Mouse (Mus musculus): ENCODE data around the gene Clybl. TPM values are rescaled to one million over a fixed set of nuclear protein-coding genes. Genes with fewer than 3 reads are reported as not detected.

The Clybl gene
- polyA plus RNA-seq, 1 experiment, result 30.9 TPM

DNA sequence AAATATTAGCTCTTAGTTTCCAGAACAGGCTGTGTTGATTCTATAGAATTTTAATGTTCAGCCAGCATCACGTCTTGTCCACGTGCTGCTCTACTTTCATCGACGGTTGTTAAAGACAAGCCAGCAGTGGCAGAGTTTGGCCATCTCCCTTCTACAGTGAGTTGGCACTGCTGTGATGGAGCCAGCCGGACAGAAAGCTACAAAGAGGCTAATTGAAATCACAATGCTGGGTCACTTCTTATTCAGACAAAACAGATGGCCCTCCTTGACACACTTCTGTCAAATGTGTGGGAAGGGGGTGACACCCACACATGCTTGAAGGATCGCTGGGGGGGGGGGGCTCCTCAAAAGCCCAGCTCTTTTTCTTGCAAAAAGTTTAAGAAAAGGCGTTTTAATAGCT, 12.6 kb upstream of the Clybl start:
- Histone ChIP-seq H3K27me3 (ENCODE audit: control insufficient read depth, insufficient read depth, insufficient read length) (no peaks in the 10 kb centered on the region), H3K36me3 (ENCODE audit: control insufficient read depth, insufficient read depth) (peaks cover 3% of the 10 kb centered on the region)

DNA sequence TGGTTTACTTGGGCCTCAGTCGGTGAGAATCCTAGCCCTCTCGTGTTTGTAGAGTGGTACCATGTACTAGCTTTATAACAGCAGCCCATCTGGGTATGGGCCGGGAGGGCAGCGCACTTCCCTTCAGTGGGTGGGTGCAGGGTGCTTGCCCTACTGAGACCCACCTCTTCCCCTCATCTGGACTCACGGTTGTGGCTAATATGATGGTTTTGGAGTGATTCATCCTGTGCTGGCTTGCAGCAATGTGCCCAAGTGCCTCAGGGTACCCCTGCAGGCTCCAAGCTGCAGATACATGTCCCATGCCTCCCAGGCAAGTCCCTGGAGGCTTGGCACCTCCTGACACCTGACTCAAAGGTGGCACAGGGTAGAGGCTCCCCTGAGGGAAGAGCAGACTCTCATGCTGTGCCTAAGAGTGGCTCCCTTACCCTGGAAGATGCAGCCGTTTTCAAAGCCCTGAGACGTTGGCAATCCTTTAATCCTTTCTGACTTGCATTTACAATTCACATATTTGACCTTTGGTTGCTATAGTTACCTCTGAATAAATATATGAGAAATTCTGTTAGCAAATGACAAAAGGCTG, 11.2 kb upstream of the Clybl start:
- no peaks in the 10 kb centered on the region for H3K36me3 ChIP-seq (ENCODE audit: control insufficient read depth, insufficient read depth)
- H3K4me3 ChIP-seq, result no peak overlapping the region
- TF ChIP-seq MAX (IDR thresholded peaks at IDR 0.05; ENCODE audit: low read depth) (no peak), MYOG (IDR thresholded peaks at IDR 0.05; ENCODE audit: control insufficient read depth in 1 of 3, insufficient read depth in 1 of 3, insufficient read length in 2 of 3, low read depth in 2 of 3) (no peak), CEBPB (IDR thresholded peaks at IDR 0.05; ENCODE audit: insufficient read depth, poor library complexity, severe bottlenecking) (no peak), E2F4 (IDR thresholded peaks at IDR 0.05; ENCODE audit: insufficient read depth) (no peak), POLR2A (IDR thresholded peaks at IDR 0.05; ENCODE audit: insufficient read length, low read depth) (no peak), USF1 (IDR thresholded peaks at IDR 0.05; ENCODE audit: low read depth) (no peak), SRF (IDR thresholded peaks at IDR 0.05; ENCODE audit: control insufficient read depth, insufficient read length, low read depth) (no peak), TCF3 (IDR thresholded peaks at IDR 0.05; ENCODE audit: insufficient read length, low read depth) (no peak), MYOD1 (IDR thresholded peaks at IDR 0.05; ENCODE audit: control insufficient read depth in 1 of 3, insufficient read length in 2 of 3, low read depth in 2 of 3) (no peak), POLR2AphosphoS2 (IDR thresholded peaks at IDR 0.05; ENCODE audit: insufficient read length, low read depth) (no peak), REST (IDR thresholded peaks at IDR 0.05; ENCODE audit: insufficient read depth, insufficient read length) (no peak), TCF12 (IDR thresholded peaks at IDR 0.05; ENCODE audit: insufficient read depth, poor library complexity, severe bottlenecking) (no peak)
- H3K4me2 ChIP-seq (ENCODE audit: low read depth), result no peak overlapping the region
- no peaks in the 10 kb centered on the region for H3K27me3 ChIP-seq (ENCODE audit: control insufficient read depth, insufficient read depth, insufficient read length)
- H3K79me2 ChIP-seq (ENCODE audit: control insufficient read depth, insufficient read depth), result no peaks in the 10 kb centered on the region
- no peak overlapping the region for H3ac ChIP-seq (ENCODE audit: control insufficient read depth, insufficient read length)

More for the DNA sequence above, 12.6 kb upstream of the Clybl start:
- H3K4me2 ChIP-seq (ENCODE audit: low read depth), result no peak overlapping the region
- H3K4me3 ChIP-seq, result no peak overlapping the region
- H3K79me2 ChIP-seq (ENCODE audit: control insufficient read depth, insufficient read depth), result no peaks in the 10 kb centered on the region
- no peak for TF ChIP-seq POLR2AphosphoS2 (IDR thresholded peaks at IDR 0.05; ENCODE audit: insufficient read length, low read depth)
- TF ChIP-seq TCF3 (IDR thresholded peaks at IDR 0.05; ENCODE audit: insufficient read length, low read depth), result no peak
- no peak for TF ChIP-seq USF1 (IDR thresholded peaks at IDR 0.05; ENCODE audit: low read depth)
- TF ChIP-seq CEBPB (IDR thresholded peaks at IDR 0.05; ENCODE audit: insufficient read depth, poor library complexity, severe bottlenecking), result no peak
- no peak overlapping the region for H3ac ChIP-seq (ENCODE audit: control insufficient read depth, insufficient read length)

DNA sequence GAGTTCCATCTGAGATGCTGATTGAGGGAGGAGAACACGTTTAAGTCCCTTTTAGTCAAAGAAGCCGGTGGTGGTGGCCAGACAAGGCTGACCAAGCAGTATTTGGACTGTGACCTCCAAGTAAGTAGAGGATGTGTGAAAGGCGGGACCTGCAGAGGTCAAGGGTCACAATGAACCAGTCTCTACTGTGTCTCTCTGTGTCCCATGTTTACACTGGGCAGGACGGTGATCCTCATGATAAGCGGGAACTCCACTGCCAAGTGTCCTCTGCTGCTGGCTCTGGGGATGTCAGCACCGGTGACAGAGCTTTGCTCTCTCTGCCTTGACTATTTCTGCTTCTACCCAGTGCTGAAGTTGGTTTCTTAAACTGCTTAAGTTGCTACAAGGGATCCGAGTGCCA, 10.5 kb upstream of the Clybl start:
- Histone ChIP-seq H3ac (ENCODE audit: control insufficient read depth, insufficient read length) (no peak overlapping the region), H3K4me2 (ENCODE audit: low read depth) (no peak overlapping the region), H3K36me3 (ENCODE audit: control insufficient read depth, insufficient read depth) (no peaks in the 10 kb centered on the region), H3K4me3 (no peak overlapping the region), H3K79me2 (ENCODE audit: control insufficient read depth, insufficient read depth) (no peaks in the 10 kb centered on the region), H3K27me3 (ENCODE audit: control insufficient read depth, insufficient read depth, insufficient read length) (no peaks in the 10 kb centered on the region)
- no peak for TF ChIP-seq MYOG (IDR thresholded peaks at IDR 0.05; ENCODE audit: control insufficient read depth in 1 of 3, insufficient read depth in 1 of 3, insufficient read length in 2 of 3, low read depth in 2 of 3)
- no peak for TF ChIP-seq CEBPB (IDR thresholded peaks at IDR 0.05; ENCODE audit: insufficient read depth, poor library complexity, severe bottlenecking)
- no peak for TF ChIP-seq SRF (IDR thresholded peaks at IDR 0.05; ENCODE audit: control insufficient read depth, insufficient read length, low read depth)
- no peak for TF ChIP-seq MAX (IDR thresholded peaks at IDR 0.05; ENCODE audit: low read depth)
- TF ChIP-seq POLR2AphosphoS2 (IDR thresholded peaks at IDR 0.05; ENCODE audit: insufficient read length, low read depth), result no peak
- TF ChIP-seq POLR2A (IDR thresholded peaks at IDR 0.05; ENCODE audit: insufficient read length, low read depth), result no peak
- TF ChIP-seq TCF3 (IDR thresholded peaks at IDR 0.05; ENCODE audit: insufficient read length, low read depth), result no peak
- no peak for TF ChIP-seq USF1 (IDR thresholded peaks at IDR 0.05; ENCODE audit: low read depth)
- TF ChIP-seq E2F4 (IDR thresholded peaks at IDR 0.05; ENCODE audit: insufficient read depth), result no peak
- no peak for TF ChIP-seq MYOD1 (IDR thresholded peaks at IDR 0.05; ENCODE audit: control insufficient read depth in 1 of 3, insufficient read length in 2 of 3, low read depth in 2 of 3)
- no peak for TF ChIP-seq TCF12 (IDR thresholded peaks at IDR 0.05; ENCODE audit: insufficient read depth, poor library complexity, severe bottlenecking)
- TF ChIP-seq REST (IDR thresholded peaks at IDR 0.05; ENCODE audit: insufficient read depth, insufficient read length), result no peak

- TF ChIP-seq TCF12 (IDR thresholded peaks at IDR 0.05; ENCODE audit: insufficient read depth, poor library complexity, severe bottlenecking) (no peak), MYOG (IDR thresholded peaks at IDR 0.05; ENCODE audit: control insufficient read depth in 1 of 3, insufficient read depth in 1 of 3, insufficient read length in 2 of 3, low read depth in 2 of 3) (no peak), MYOD1 (IDR thresholded peaks at IDR 0.05; ENCODE audit: control insufficient read depth in 1 of 3, insufficient read length in 2 of 3, low read depth in 2 of 3) (no peak), TCF3 (IDR thresholded peaks at IDR 0.05; ENCODE audit: insufficient read length, low read depth) (no peak), SRF (IDR thresholded peaks at IDR 0.05; ENCODE audit: control insufficient read depth, insufficient read length, low read depth) (no peak), USF1 (IDR thresholded peaks at IDR 0.05; ENCODE audit: low read depth) (no peak), REST (IDR thresholded peaks at IDR 0.05; ENCODE audit: insufficient read depth, insufficient read length) (no peak), CEBPB (IDR thresholded peaks at IDR 0.05; ENCODE audit: insufficient read depth, poor library complexity, severe bottlenecking) (no peak), E2F4 (IDR thresholded peaks at IDR 0.05; ENCODE audit: insufficient read depth) (no peak), POLR2AphosphoS2 (IDR thresholded peaks at IDR 0.05; ENCODE audit: insufficient read length, low read depth) (no peak), MAX (IDR thresholded peaks at IDR 0.05; ENCODE audit: low read depth) (no peak), POLR2A (IDR thresholded peaks at IDR 0.05; ENCODE audit: insufficient read length, low read depth) (no peak)
- no peak overlapping the region for H3K4me2 ChIP-seq (ENCODE audit: low read depth)
Measured at GRCm38 (mm10) chr14:122176263-122176798, 5.2 kb upstream of the Clybl start.

More at GRCm38 (mm10) chr14:122176263-122176798, 5.2 kb upstream of the Clybl start:
- Histone ChIP-seq H3K27me3 (ENCODE audit: control insufficient read depth, insufficient read depth, insufficient read length) (no peaks in the 10 kb centered on the region), H3K4me3 (no peak overlapping the region), H3K36me3 (ENCODE audit: control insufficient read depth, insufficient read depth) (no peaks in the 10 kb centered on the region), H3ac (ENCODE audit: control insufficient read depth, insufficient read length) (no peak overlapping the region), H3K79me2 (ENCODE audit: control insufficient read depth, insufficient read depth) (no peaks in the 10 kb centered on the region)
